Mouse (Mus musculus) gastrocnemius, adult 2 months (tissue): ENCODE results near the gene Auts2. TPM values are rescaled to one million over a fixed set of nuclear protein-coding genes. Genes with fewer than 3 reads are reported as not detected.

Source experiments
- DNase-seq: peaks from one replicate; pipeline ENCODE4 v3.0.0; 2022
- H3K27ac ChIP-seq: fragments of 200-600 bp; 2 replicates; pipeline ENCODE4 v1.8.1; 2022; ENCODE audit warnings: mild to moderate bottlenecking
- H3K4me3 ChIP-seq: fragments of 200-600 bp; 2 replicates; pipeline ENCODE4 v1.8.1; 2022; ENCODE audit warnings: mild to moderate bottlenecking, moderate library complexity
- CTCF ChIP-seq: fragments of 200-600 bp; IDR thresholded peaks from 2 replicates; pipeline ENCODE4 v1.8.1; 2022; ENCODE audit warnings: antibody characterized with exemption, mild to moderate bottlenecking, moderate library complexity
- intact Hi-C: fragments of 180-260 bp; cut with DNase I; formaldehyde crosslinking; loops from one replicate; pipeline ENCODE4 v1.15.1; 2025
- total RNA-seq, 2 experiments: library from RNA; stranded (reverse); gene quantifications; 2 replicates each; pipeline ENCODE4 v1.2.3; 2021

The Auts2 gene
- total RNA-seq, 2 experiments from 2014 or later = 13.0 to 31.1 TPM

- intact Hi-C loops = no loop called here
- TF ChIP-seq CTCF = no peak
- no peak for DNase-seq
- Histone ChIP-seq H3K27ac (no peak overlapping the region), H3K4me3 (no peak overlapping the region)
These were observed 1074.5 kb downstream of the Auts2 start for GRCm38 (mm10) chr5:131468609-131469008.

- no peak overlapping the region for H3K4me3 ChIP-seq
- intact Hi-C loops = no loop called here
- no peak for TF ChIP-seq CTCF
- no peak for DNase-seq
- H3K27ac ChIP-seq = no peak overlapping the region
These were observed 1077.0 kb downstream of the Auts2 start for GRCm38 (mm10) chr5:131466131-131466530.

GRCm38 (mm10) chr5:131463402-131463801 is 1079.7 kb downstream of the Auts2 start:
- no peak for TF ChIP-seq CTCF
- H3K27ac ChIP-seq = no peak overlapping the region
- no peak overlapping the region for H3K4me3 ChIP-seq
- DNase-seq = no peak
- intact Hi-C loops = no loop called here

GRCm38 (mm10) chr5:131459951-131460350 is 1083.2 kb downstream of the Auts2 start:
- no peak for DNase-seq
- no peak overlapping the region for H3K4me3 ChIP-seq
- H3K27ac ChIP-seq = no peak overlapping the region
- intact Hi-C loops = no loop called here
- TF ChIP-seq CTCF = no peak

- Histone ChIP-seq H3K27ac (no peak overlapping the region), H3K4me3 (no peak overlapping the region)
- intact Hi-C loops = no loop called here
- DNase-seq = no peak
- TF ChIP-seq CTCF = peak; percentile 44
These were observed 1083.6 kb downstream of the Auts2 start for GRCm38 (mm10) chr5:131459549-131459948.

- no peak overlapping the region for H3K27ac ChIP-seq
- intact Hi-C loops = no loop called here
- H3K4me3 ChIP-seq = no peak overlapping the region
- TF ChIP-seq CTCF = no peak
- DNase-seq = no peak
These were observed 1084.4 kb downstream of the Auts2 start for GRCm38 (mm10) chr5:131458700-131459099.

GRCm38 (mm10) chr5:131457999-131458398 is 1085.1 kb downstream of the Auts2 start:
- no peak overlapping the region for H3K4me3 ChIP-seq
- intact Hi-C loops = no loop called here
- no peak for DNase-seq
- no peak overlapping the region for H3K27ac ChIP-seq
- no peak for TF ChIP-seq CTCF

GRCm38 (mm10) chr5:131449181-131449868 is 1093.8 kb downstream of the Auts2 start:
- no peak for TF ChIP-seq CTCF
- Histone ChIP-seq H3K4me3 (no peak overlapping the region), H3K27ac (no peak overlapping the region)
- intact Hi-C loops = no loop called here
- no peak for DNase-seq

- no peak for TF ChIP-seq CTCF
- DNase-seq = no peak
- Histone ChIP-seq H3K4me3 (no peak overlapping the region), H3K27ac (no peak overlapping the region)
- intact Hi-C loops = no loop called here
These were observed 1107.8 kb downstream of the Auts2 start for GRCm38 (mm10) chr5:131435239-131435876.

- H3K4me3 ChIP-seq = no peak overlapping the region
- H3K27ac ChIP-seq = no peak overlapping the region
- intact Hi-C loops = no loop called here
- no peak for DNase-seq
- TF ChIP-seq CTCF = no peak
These were observed 1109.9 kb downstream of the Auts2 start for GRCm38 (mm10) chr5:131433291-131433690.

GRCm38 (mm10) chr5:131431896-131432295 is 1111.2 kb downstream of the Auts2 start:
- no peak overlapping the region for H3K27ac ChIP-seq
- no peak for TF ChIP-seq CTCF
- intact Hi-C loops = loop anchor here (2.0 kb wide), 1 partner anchor 569 kb away; no protein-coding TSS in a partner anchor
- DNase-seq = no peak
- no peak overlapping the region for H3K4me3 ChIP-seq

GRCm38 (mm10) chr5:131430109-131430508 is 1113.0 kb downstream of the Auts2 start:
- peak; percentile 93 for TF ChIP-seq CTCF
- intact Hi-C loops = loop anchor here (1.0 to 2.0 kb wide), 2 partner anchors 423 to 567 kb away; no protein-coding TSS in a partner anchor
- DNase-seq = peak; percentile 73
- no peak overlapping the region; the same call in 1 of the 2 replicates for H3K4me3 ChIP-seq
- H3K27ac ChIP-seq = no peak overlapping the region

GRCm38 (mm10) chr5:131429563-131429962 is 1113.6 kb downstream of the Auts2 start:
- DNase-seq = no peak
- H3K27ac ChIP-seq = no peak overlapping the region
- intact Hi-C loops = loop anchor here (10.0 kb wide), 1 partner anchor 125 kb away; the partner anchor contains the start of gene Galnt17
- peak; percentile 34 for TF ChIP-seq CTCF
- H3K4me3 ChIP-seq = no peak overlapping the region; the same call in 1 of the 2 replicates
